Mouse (Mus musculus): ENCODE measurements around the gene Ttc6. TPM values are rescaled to one million over a fixed set of nuclear protein-coding genes. Genes with fewer than 3 reads are reported as not detected.

The Ttc6 gene
- polyA plus RNA-seq, 1 experiment from 2014 or later, result 0.78 TPM

- peak; percentile 88 for ATAC-seq (ENCODE audit: low read depth)
- Histone ChIP-seq H3K9ac (ENCODE audit: low read depth, low read length) (no peak overlapping the region), H3K9me3 (ENCODE audit: control insufficient read depth, low read length) (no peaks in the 10 kb centered on the region), H3K4me2 (ENCODE audit: low read depth, low read length) (no peak overlapping the region), H3K27ac (replicated peaks; ENCODE audit: low read depth, low read length) (no peak overlapping the region), H3K4me3 (ENCODE audit: low read depth, low read length) (no peak overlapping the region), H3K4me1 (ENCODE audit: control insufficient read depth, insufficient read depth, low read length) (no peaks in the 10 kb centered on the region), H3K36me3 (ENCODE audit: control insufficient read depth, insufficient read depth, low read length) (no peaks in the 10 kb centered on the region), H3K27me3 (replicated peaks; ENCODE audit: control insufficient read depth, insufficient read depth, low read length) (no peaks in the 10 kb centered on the region)
- 26% methylated on average over 9 of the region's 9 CpGs for WGBS
- DNase-seq (ENCODE audit: low spot score), result peak; percentile 53
Measured at GRCm38 (mm10) chr12:57684967-57685423, 121.1 kb downstream of the Ttc6 start.

- Histone ChIP-seq H3K4me3 (ENCODE audit: low read depth, low read length) (no peak overlapping the region), H3K4me2 (ENCODE audit: low read depth, low read length) (no peak overlapping the region), H3K27ac (replicated peaks; ENCODE audit: low read depth, low read length) (no peak overlapping the region), H3K9me3 (ENCODE audit: control insufficient read depth, low read length) (no peaks in the 10 kb centered on the region), H3K27me3 (replicated peaks; ENCODE audit: control insufficient read depth, insufficient read depth, low read length) (no peaks in the 10 kb centered on the region), H3K36me3 (ENCODE audit: control insufficient read depth, insufficient read depth, low read length) (no peaks in the 10 kb centered on the region), H3K9ac (ENCODE audit: low read depth, low read length) (no peak overlapping the region), H3K4me1 (ENCODE audit: control insufficient read depth, insufficient read depth, low read length) (no peaks in the 10 kb centered on the region)
- WGBS, result 100% methylated on average over 1 of the region's 1 CpGs
- DNase-seq (ENCODE audit: low spot score) (no peak), ATAC-seq (ENCODE audit: low read depth) (no peak)
Measured at GRCm38 (mm10) chr12:57709966-57710365, 146.1 kb downstream of the Ttc6 start.

- Histone ChIP-seq H3K36me3 (ENCODE audit: control insufficient read depth, insufficient read depth, low read length) (no peaks in the 10 kb centered on the region), H3K4me2 (ENCODE audit: low read depth, low read length) (no peak overlapping the region), H3K9ac (ENCODE audit: low read depth, low read length) (no peak overlapping the region), H3K4me1 (ENCODE audit: control insufficient read depth, insufficient read depth, low read length) (no peaks in the 10 kb centered on the region), H3K4me3 (ENCODE audit: low read depth, low read length) (no peak overlapping the region), H3K27me3 (replicated peaks; ENCODE audit: control insufficient read depth, insufficient read depth, low read length) (no peaks in the 10 kb centered on the region), H3K27ac (replicated peaks; ENCODE audit: low read depth, low read length) (no peak overlapping the region), H3K9me3 (ENCODE audit: control insufficient read depth, low read length) (no peaks in the 10 kb centered on the region)
- DNase-seq (ENCODE audit: low spot score) (peak; percentile 67), ATAC-seq (ENCODE audit: low read depth) (peak; percentile 63; the same call in 1 of the 2 replicates)
- WGBS, result 57% methylated on average over 7 of the region's 7 CpGs
Measured at GRCm38 (mm10) chr12:57764720-57765119, 200.8 kb downstream of the Ttc6 start.

GRCm38 (mm10) chr12:57776290-57776997 is 212.5 kb downstream of the Ttc6 start:
- Histone ChIP-seq H3K9ac (ENCODE audit: low read depth, low read length) (no peak overlapping the region), H3K9me3 (ENCODE audit: control insufficient read depth, low read length) (no peaks in the 10 kb centered on the region), H3K4me2 (ENCODE audit: low read depth, low read length) (peak overlapping the region; percentile 35), H3K27ac (replicated peaks; ENCODE audit: low read depth, low read length) (no peak overlapping the region), H3K4me1 (ENCODE audit: control insufficient read depth, insufficient read depth, low read length) (no peaks in the 10 kb centered on the region), H3K36me3 (ENCODE audit: control insufficient read depth, insufficient read depth, low read length) (no peaks in the 10 kb centered on the region), H3K4me3 (ENCODE audit: low read depth, low read length) (no peak overlapping the region), H3K27me3 (replicated peaks; ENCODE audit: control insufficient read depth, insufficient read depth, low read length) (no peaks in the 10 kb centered on the region)
- ATAC-seq (ENCODE audit: low read depth), result peak; percentile 87
- WGBS, result 8% methylated on average over 12 of the region's 12 CpGs
- DNase-seq (ENCODE audit: low spot score), result peak; percentile 75

- Histone ChIP-seq H3K4me2 (ENCODE audit: low read depth, low read length) (no peak overlapping the region), H3K4me3 (ENCODE audit: low read depth, low read length) (no peak overlapping the region), H3K9ac (ENCODE audit: low read depth, low read length) (no peak overlapping the region), H3K36me3 (ENCODE audit: control insufficient read depth, insufficient read depth, low read length) (no peaks in the 10 kb centered on the region), H3K9me3 (ENCODE audit: control insufficient read depth, low read length) (no peaks in the 10 kb centered on the region), H3K27ac (replicated peaks; ENCODE audit: low read depth, low read length) (no peak overlapping the region), H3K4me1 (ENCODE audit: control insufficient read depth, insufficient read depth, low read length) (no peaks in the 10 kb centered on the region), H3K27me3 (replicated peaks; ENCODE audit: control insufficient read depth, insufficient read depth, low read length) (no peaks in the 10 kb centered on the region)
- peak; percentile 23 for DNase-seq (ENCODE audit: low spot score)
- ATAC-seq (ENCODE audit: low read depth), result peak; percentile 62; the same call in 1 of the 2 replicates
- 74% methylated on average over 5 of the region's 5 CpGs for WGBS
Measured at GRCm38 (mm10) chr12:57781926-57782325, 218.0 kb downstream of the Ttc6 start.

GRCm38 (mm10) chr12:57787471-57787870 is 223.6 kb downstream of the Ttc6 start:
- H3K36me3 ChIP-seq (ENCODE audit: control insufficient read depth, insufficient read depth, low read length), result no peaks in the 10 kb centered on the region
- WGBS, result 25% methylated on average over 5 of the region's 5 CpGs
- no peak for ATAC-seq (ENCODE audit: low read depth)
- no peak overlapping the region for H3K4me3 ChIP-seq (ENCODE audit: low read depth, low read length)
- H3K4me2 ChIP-seq (ENCODE audit: low read depth, low read length), result no peak overlapping the region
- no peaks in the 10 kb centered on the region for H3K4me1 ChIP-seq (ENCODE audit: control insufficient read depth, insufficient read depth, low read length)
- no peaks in the 10 kb centered on the region for H3K27me3 ChIP-seq (replicated peaks; ENCODE audit: control insufficient read depth, insufficient read depth, low read length)
- H3K9me3 ChIP-seq (ENCODE audit: control insufficient read depth, low read length), result no peaks in the 10 kb centered on the region
- H3K9ac ChIP-seq (ENCODE audit: low read depth, low read length), result no peak overlapping the region
- H3K27ac ChIP-seq (replicated peaks; ENCODE audit: low read depth, low read length), result no peak overlapping the region
- peak; percentile 49 for DNase-seq (ENCODE audit: low spot score)

Other genes with a start within 250 kb of the Ttc6 start
- 2.3 and 3.2 TPM in 2 replicates for gene Foxa1, start 17.2 kb upstream of the Ttc6 start, polyA plus RNA-seq (2014; fragmentation: Nextera tagmentation; extraction: Ambion mirVana)